Mouse (Mus musculus): ENCODE data around the gene Olfr1472.
"Not testable (repeated sequence)": the region's sequence is repeated elsewhere in the genome, so short reads cannot be mapped to it uniquely, and the experiment has no call there.

Olfr1472 gene

GRCm38 (mm10) chr19:13455986-13456385 lies at the start of gene Olfr1472:
Gene Olfr1472 (minus strand): TSS chr19:13456086.
- no peak for DNase-seq

DNA sequence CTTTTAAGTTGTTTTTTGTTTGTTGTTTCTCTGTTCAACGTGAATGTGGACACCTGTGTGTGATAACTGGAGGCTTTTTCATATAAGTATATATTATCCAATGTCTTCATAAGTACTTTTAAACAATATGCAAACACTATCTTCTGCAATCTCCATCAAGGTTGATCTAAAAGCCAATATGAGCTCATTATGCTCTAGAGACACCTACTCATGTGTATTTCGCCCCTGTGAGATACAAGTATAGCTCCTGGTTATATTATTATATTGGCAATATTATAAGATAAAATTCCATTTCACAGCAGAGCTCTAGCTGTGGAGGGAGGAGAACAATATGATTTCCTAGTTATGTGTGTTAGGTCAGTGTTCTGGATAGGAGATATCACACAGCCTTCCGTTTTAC lies 44.4 kb upstream of the Olfr1472 start, which contains the start of gene Olfr1477:
Olfr1477 (plus strand) TSS at position 301 of the 400 bp plus-strand sequence.
- DNase-seq: no peak

DNA sequence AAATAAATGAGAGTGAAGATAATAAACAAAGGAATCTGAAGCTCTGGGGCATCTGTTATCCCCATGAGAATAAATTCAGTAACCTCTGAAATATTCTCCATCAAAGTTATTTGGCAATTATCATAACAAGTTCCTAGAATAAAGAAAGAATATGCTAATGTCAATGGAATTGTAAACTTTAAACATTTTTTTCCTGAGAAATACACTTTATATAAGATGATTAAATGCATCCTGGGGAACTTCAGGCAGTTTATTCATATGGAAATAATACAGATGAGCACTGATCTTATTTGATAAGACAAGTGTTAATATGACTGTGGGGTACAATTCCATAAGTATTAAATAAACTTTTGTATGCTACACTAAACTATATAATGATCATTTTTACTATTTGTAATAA lies 24.2 kb upstream of the Olfr1472 start, which contains the start of gene Olfr1475:
Olfr1475 (minus strand) TSS at position 101 of the 400 bp plus-strand sequence.
- DNase-seq: no peak

DNA sequence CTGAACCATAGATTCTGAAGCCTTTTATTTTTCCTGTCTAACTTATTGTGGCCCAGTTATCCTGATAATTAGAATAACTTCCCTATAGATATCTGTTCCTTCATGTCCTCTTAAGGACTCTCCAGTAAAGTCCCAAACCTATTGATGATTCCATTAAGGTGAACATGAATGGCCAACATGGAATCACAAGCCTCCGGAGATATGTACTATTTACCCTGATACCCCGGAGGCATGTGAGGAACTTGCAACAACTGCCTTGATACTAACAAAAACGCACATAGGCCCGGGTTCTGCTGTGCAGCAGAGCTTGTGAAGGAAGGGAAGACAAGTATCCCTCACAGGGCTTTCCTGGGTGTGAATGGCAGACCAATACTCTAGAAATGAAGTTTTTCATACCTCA lies 13.4 kb upstream of the Olfr1472 start, which contains the start of gene Olfr1474:
Olfr1474 (plus strand) TSS at position 301 of the 400 bp plus-strand sequence.
- not testable (repeated sequence) for DNase-seq

DNA sequence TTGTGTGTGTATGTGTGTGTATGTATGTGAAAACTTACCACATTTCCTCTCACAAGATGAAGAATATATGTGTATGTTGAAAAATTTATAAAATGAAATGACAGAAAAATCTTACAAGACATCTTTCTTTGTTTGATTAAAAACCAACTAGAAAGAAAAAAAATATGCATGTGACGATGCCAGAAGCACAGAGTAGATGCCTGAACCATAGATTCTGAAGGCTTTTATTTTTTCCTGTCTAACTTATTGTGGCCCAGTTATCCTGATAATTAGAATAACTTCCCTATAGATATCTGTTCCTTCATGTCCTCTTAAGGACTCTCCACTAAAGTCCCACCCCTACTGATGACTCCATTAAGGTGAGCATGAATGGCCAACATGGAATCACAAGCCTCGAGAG lies 12.8 kb downstream of the Olfr1472 start, which contains the start of gene Olfr1471:
Olfr1471 (plus strand) TSS at position 301 of the 400 bp plus-strand sequence.
- DNase-seq: not testable (repeated sequence)

DNA sequence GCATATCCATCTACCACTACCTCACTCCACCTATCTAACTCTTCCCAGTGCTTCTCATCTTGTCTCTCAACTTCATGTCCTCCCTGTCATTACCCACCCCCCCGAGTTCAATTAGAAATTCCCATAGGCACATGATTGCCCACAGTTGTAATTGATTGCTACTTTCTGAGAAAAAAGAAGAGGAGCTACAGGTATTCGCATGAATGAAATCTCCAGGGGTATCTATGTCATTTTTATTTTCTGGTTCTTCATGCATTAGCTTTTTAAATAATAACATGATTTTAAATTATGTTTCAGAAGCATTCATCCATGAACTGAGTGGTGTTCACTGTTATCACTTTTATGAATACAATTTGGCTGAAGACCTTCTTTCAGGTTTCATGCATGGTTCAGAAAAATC lies 48.3 kb downstream of the Olfr1472 start, which contains the start of gene Olfr1469:
Olfr1469 (plus strand) TSS at position 301 of the 400 bp plus-strand sequence.
- no peak for DNase-seq
